Mouse (Mus musculus): ENCODE data around the gene Gm10134.
"Not testable (repeated sequence)": the region's sequence is repeated elsewhere in the genome, so short reads cannot be mapped to it uniquely, and the experiment has no call there.

Gm10134 gene

GRCm38 (mm10) chr2:28504676-28505075 is 1.2 kb upstream of the Gm10134 start:
- no peak for DNase-seq (ENCODE audit: low read depth, low spot score)

GRCm38 (mm10) chr2:28506291-28506690 is 396 bp downstream of the Gm10134 start:
- DNase-seq (ENCODE audit: low read depth, low spot score) = no peak

- not testable (repeated sequence) for DNase-seq (ENCODE audit: low read depth, low spot score)
Measured at GRCm38 (mm10) chr2:28511600-28511999, 5.7 kb downstream of the Gm10134 start.

DNA sequence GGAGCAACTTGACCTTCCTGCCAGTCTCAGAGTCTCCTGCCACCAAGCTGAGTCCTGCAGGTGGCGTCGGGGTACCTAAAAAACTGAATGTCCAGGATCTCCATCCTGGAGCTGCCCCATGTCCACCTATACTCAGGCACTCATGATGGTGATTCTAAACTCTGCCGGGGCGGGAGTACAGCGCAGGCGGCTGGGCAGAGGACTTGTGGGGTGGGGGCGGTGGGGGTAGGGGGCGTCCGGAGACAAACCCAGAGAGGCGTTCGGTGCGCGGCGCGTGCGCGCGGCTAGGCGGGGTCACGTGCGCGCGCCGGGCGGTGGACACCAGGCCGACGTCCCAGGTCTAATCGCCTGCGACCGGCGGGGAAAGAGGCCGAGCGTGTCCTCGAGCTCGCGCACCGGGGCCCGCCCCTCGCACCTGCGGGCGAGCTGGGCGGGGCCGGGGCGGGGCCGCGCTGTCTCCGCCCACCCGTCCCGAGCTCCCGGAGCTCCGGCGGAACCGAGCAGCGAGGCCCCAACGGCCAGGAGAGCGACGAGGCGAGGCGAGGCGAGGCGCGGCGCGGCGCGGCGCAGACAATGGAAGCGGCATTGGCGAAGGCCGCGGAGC is 7.0 kb downstream of the Gm10134 start, which contains the start of gene Ralgds:
TSS of gene Ralgds (plus strand) at position 328 of the 604 bp plus-strand sequence.
- peak; percentile 64 for DNase-seq (ENCODE audit: low read depth, low spot score)

DNA sequence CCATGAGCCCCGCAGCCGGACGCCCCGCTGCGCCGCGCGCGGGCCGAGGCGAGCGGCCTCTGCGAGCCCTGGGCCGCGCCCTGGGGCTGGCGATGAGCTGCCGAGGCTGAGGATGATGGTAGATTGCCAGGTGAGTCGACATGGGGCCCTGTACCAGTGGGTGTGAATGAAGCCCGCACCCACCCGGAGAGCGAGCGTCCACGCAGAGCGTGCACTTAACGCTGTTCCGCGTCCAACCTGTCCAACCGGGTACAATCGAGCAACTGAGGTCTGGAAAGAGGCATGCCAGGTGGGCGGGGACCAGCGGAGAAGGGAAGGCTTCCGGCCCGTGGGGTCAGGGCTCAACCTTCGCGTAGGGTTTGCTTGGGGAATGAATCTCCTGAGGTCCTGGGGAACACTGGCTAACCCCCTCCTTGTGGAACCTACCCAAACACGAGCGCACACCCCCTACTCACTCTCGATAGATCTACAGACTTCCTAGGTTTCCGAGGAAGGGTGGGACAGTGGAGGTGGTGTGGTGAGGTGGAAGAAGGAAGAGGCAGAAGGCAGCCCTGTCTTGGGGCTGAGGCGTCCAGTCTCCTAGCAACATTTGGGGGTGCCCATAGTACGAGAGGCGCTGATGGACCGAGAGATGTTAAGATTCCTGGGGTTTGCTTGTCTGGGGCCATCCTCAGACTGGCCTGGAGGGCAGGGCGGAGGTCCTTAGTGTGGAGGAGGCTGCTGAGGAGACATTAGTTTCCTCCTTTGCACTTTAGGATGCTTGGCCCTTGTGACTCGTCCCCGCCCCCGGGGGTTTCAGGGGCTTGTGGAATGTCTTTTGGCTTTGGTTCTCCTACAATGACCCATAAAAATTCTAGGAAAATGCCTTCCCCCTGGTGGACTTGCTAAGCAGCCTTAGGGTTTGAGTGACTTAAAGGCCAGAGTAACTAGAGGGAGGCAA is 7.8 kb downstream of the Gm10134 start:
- DNase-seq (ENCODE audit: low read depth, low spot score) = no peak

- peak; percentile 93 for DNase-seq (ENCODE audit: low read depth, low spot score)
Measured at GRCm38 (mm10) chr2:28514489-28514888, 8.6 kb downstream of the Gm10134 start.

DNA sequence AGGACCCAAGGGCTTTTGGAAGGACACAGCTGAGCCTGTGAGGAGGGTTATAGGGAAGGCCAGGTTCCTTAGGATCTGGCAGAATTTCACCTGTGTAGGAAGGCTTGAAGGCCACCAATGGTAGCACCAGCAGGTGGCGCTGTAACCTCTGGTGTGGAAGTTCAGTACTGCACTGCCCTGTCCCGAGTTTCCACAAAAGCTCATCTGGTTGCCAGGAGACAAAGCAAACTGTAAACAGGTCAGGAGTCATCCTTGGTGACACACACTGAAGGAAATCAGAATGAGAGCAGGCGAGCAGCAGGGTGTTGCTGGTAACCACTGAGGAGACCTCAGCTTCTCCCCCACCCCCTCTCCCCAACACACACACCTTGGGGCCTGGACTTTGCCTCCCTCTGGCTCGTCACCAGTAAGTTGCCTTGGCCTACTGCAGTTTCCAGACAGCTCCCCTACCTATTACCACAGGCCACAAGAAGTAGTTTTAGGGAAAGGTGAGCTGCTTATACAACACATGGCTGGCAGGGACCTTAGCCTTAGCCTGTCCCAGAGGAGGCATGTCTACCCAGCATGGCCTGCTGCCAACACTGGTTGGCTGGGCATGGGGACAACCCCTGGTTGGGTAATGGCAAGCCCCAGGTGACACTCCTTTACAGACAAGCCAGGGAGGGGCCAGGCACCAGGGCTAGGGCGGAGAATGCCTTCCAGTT is 11.5 kb downstream of the Gm10134 start:
- peak; percentile 85 for DNase-seq (ENCODE audit: low read depth, low spot score)

DNA sequence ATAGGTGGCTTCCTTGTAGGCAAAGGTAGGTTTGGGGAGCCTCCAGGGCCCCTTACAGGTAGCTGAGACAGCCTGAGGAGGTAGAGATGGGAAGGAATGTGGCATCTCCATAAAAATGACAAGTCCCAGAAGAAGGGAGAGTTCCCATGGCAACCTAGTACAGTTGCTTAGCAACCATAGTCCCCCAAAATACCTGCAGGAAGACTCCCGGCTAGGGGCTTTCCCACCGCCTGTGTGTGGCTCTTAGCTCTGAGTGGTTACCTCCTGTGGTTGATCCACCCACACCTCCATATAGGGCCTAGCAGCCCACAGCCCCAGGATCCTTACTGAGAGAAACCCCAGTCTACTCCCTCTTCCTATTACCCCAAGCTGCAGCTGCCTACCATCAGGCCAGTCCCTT is 12.3 kb downstream of the Gm10134 start:
- DNase-seq (ENCODE audit: low read depth, low spot score) = no peak

DNA sequence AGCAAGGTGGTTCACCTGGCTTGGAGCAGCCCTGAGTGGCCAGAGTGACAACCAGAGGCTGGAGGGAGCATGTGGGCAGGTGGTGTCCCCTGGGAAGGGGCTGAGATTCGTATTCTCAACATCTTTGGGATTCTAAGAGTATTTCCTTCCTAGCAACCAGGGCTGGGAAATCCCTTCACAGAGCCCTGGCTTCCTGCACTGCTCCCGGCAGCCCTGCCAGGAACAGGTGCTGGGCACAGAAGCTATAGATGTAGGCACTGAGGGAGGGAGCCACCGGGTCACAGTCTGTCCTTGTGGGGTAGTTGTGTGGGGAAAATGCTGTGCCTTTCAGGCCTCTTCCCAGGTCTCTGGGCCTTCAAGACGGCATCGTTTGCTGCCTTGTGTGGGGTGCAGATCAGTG is 14.7 kb downstream of the Gm10134 start:
- DNase-seq (ENCODE audit: low read depth, low spot score) = no peak

DNA sequence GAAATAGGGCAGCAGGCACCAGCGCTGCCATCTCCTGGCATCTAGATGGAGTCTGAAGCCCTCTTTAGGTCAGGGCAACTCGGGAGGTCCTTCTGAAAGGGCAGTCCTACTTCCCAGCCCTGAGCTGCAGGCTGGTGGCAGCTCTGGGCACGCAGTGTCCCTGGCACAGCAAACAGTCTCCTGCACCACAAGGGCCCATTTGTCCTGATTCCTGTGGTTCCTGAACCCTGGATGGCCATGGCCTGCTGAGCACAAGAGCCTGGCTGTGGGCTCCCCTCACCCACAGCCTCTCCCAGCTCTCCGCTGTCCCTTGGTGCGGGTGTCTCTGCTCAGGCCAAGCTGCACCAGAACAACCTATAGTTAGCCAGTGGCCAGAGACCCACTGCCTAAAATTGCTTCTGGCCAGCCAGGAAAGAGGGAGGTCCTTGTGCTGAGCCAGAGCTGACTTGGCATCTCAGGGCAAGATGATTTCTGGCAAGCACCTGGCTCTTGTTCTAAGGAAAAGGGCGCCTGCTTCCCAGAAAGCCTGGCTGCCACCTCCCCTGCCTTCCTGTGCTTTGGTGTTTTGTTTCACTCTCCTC is 15.8 kb downstream of the Gm10134 start:
- DNase-seq (ENCODE audit: low read depth, low spot score) = no peak

DNA sequence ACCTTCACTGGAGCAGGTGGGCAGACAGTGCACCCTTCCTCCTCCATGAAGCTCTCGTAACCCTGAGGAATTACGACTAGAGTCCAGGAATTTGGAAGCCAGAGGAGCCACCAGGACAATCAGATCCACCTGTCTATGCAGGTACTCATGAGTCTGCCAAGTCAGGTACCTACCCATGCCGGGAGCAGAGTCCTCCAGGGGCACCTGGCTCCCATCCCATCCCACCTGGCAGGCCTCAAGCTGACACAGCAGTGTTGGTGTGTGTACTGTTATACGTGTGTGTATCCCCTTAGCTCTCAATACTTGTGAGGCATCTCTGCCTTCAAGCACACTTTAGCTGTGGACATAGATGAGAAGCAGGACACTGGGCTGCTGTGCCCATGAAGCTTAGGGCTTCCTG is 16.3 kb downstream of the Gm10134 start:
- DNase-seq (ENCODE audit: low read depth, low spot score) = no peak

GRCm38 (mm10) chr2:28523643-28524117 is 17.8 kb downstream of the Gm10134 start:
- DNase-seq (ENCODE audit: low read depth, low spot score) = no peak

GRCm38 (mm10) chr2:28524406-28524805 is 18.5 kb downstream of the Gm10134 start:
- no peak for DNase-seq (ENCODE audit: low read depth, low spot score)

- no peak for DNase-seq (ENCODE audit: low read depth, low spot score)
Measured at GRCm38 (mm10) chr2:28525219-28525942, 19.5 kb downstream of the Gm10134 start.

GRCm38 (mm10) chr2:28525943-28526876 is 20.3 kb downstream of the Gm10134 start:
- DNase-seq (ENCODE audit: low read depth, low spot score) = no peak

DNA sequence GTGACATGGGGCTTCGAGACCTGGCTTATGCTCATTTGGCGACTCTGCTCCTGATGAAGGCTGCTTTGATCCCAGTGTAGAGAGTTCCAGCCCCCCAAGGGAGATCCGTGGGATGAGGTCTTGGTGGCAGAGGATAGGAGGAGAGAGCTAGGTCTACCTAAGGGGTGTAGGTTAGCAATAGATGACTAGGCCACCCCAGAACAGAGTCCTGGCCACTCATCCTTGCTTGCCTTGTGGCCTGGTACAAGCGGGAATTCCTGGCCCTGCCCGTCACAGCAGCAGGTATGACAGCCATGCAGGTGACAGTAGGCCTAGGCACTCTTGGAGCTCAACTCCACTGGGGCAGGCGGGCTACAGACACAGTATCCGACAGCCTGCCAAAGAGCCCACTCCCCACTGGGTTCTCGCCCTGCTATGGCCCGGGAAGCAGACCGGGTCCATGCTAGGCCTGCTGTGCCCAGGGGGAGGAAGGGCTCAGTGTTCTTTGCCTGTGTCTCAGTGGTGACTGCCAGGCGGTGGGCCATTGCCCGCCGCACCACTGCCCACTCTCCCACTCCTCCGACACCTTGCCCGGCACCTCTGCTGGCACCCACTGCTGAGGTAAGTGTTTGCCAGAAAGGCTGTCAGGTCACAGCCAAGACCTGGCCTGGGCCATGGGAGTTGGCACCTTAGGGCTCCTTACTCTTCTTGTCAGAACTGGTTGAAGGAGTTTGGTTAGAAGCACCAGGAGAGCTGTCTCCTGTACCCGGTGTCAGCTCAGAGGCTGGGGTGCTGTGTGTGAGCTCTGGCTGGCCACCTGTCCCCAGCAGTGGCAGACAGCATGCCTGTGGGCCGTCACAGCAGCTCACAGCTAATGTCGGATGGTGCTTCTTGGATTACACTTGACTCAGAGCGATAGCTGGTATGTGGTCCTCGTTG is 21.8 kb downstream of the Gm10134 start:
- no peak for DNase-seq (ENCODE audit: low read depth, low spot score)

DNA sequence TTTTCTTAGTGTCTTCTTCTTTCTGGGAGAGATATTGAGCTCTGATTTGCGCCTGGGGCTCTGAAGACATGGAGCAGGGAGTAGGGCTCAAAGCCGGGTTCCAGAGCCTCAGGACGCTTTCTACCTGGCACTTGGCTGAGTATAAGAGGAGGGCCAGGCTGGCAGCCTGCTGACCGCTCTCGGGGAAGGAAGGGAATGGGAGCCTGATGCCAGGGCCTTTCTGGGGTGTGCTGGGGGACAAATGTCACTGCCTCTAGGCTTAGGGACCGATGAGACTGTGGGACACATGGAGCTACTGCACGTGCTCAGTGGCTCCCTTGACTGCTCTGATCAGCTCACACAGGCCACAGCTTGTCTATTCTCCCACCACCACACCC is 22.4 kb downstream of the Gm10134 start:
- DNase-seq (ENCODE audit: low read depth, low spot score) = no peak

GRCm38 (mm10) chr2:28529856-28530255 is 24.0 kb downstream of the Gm10134 start:
- DNase-seq (ENCODE audit: low read depth, low spot score) = no peak

GRCm38 (mm10) chr2:28530311-28530710 is 24.4 kb downstream of the Gm10134 start:
- DNase-seq (ENCODE audit: low read depth, low spot score) = no peak

Measured in forelimb bud, embryonic 11.5 days (tissue).